Mouse (Mus musculus) embryo, embryonic 10.5 days (tissue): ENCODE measurements at regions not wholly inside any gene's neighbourhood (a gene's known extent, or its start where the extent isn't known, plus 50 kb on each side); places are given as distances from the start of the nearest gene placed in this dataset.

Experiments used
- DNase-seq: peaks from one replicate; pipeline ENCODE4 v3.0.0-alpha.2; 2015; ENCODE audit warnings: low spot score

DNA sequence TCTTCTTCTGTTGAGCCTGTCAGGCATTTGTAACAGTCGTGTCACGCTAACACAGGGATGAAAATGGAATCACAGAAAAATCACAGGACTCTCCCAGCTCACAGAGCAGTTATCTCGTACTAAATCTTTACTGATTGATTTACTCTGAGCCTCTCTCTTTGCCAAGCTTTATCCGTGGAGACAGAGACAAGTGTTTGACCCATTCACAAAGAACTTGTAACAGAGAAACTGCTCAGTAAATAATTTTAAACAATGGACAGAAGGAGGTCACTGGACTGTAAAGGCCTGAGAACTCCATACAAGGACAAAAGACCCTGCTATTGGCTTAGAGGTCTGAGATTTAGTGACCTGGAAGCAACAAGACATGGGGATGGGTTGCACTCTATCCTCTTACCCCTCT is 66.5 kb downstream of the Nps start:
- peak; percentile 28 for DNase-seq

DNA sequence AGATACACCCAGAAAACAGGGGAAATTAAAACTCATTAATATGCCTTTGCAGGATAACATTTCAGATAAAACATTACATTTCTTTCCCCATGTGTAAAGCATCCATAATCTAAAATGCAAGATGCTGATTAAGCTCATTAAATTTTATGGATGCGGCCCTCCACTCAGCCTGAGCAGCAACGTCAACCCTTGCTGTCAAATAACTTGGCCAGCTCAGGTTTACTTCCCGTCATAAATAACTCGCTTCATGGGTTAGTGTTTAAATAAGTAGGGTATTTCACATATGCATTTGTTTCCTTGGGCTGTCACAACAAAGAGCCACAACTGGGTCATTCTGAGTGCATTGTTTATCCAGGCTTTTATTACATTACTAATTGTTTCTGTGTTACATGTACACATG is 65.1 kb upstream of the Foxi2 start:
- DNase-seq, result no peak

DNA sequence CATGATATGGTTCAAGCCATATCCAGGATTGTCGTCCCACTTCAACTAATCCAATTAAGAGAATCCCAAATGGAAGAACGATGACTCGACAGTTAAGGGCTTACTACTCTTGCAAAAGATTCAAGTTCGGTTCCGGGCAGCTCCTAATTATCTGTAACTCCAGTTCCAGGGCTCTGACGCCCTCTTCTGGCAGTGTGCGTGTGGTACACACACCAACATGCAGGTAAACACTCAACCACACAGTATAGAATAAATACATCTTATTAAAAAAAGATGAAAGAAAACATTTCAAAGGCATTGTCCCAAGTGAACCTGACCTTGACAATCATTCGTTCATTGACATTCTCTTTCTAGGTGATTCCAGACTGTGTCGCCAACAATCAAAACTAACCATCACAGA is 63.4 kb upstream of the Foxi2 start:
- no peak for DNase-seq

DNA sequence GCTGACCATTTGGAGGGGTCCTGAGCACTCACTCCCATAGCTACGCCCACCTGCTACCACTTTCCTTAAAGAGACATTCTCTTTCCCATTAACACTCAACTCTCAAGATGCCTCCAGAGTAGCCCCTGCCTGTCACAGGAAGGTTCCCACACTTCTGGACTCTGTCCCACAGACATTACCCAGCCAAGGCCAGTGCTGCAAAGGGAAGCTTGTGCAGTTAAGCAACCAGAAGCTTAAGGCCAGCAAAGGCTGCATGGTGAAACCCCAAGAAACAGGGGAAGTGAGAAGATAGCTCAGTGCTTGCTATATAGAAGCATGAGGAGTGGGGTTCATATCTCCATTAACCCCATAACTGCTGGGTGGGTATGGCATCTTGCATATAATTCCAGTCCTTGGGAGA is 52.3 kb upstream of the Foxi2 start:
- no peak for DNase-seq
